Mouse (Mus musculus) c-Kit-positive CD71-positive TER-119-positive erythroid progenitor cells, embryonic 14.5 days (primary cell): ENCODE measurements around the gene Cep55.
A peak's percentile ranks its signal among the peaks of the same experiment; 100 is the strongest.

ENCODE experiments used
- DNase-seq: peaks from one replicate; pipeline ENCODE4 v3.0.0-alpha.2; 2013; ENCODE audit warnings: low spot score

The Cep55 gene

GRCm38 (mm10) chr19:38054720-38055192 is at the start of gene Cep55:
Gene Cep55, plus strand, starts transcription at chr19:38055011.
- peak; percentile 63 for DNase-seq

DNA sequence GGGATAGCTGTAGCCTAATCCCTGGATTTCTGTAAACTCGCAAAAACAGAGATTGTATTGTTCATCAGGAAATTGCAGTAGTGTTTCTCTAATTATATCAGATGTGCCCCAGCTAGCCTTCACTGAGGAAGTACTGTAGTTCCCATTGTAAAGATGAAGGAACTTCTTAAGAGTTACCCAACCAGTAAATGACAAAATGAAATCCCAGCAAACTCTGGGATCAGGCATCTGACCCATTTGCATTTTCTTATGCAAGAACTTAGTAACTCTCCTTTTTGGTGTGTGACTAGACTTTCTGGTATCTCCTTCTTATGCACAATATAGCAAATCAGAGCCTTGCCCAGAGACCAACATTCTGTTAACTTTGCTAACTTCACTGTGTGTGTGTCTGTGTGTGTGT is 43.4 kb upstream of the Cep55 start:
- DNase-seq = no peak

DNA sequence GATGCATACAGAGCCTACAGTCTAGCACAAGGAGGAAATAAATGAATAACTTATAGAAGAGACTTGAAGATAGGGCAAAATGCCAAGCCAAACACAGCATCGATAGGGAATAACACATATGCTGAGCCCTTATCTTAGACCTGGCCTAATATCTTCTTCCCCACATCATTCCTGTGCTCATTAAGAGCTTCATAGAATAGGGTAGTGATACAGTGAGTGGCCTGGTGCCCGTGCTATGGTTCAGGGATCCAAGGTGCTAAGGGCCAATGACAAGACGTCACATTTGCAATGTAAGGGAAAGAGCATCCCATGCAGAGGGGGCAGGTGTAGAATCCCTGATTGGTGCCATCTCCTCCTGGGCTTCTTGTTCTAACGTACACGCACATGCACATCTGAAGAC is 40.4 kb upstream of the Cep55 start:
- DNase-seq = no peak

DNA sequence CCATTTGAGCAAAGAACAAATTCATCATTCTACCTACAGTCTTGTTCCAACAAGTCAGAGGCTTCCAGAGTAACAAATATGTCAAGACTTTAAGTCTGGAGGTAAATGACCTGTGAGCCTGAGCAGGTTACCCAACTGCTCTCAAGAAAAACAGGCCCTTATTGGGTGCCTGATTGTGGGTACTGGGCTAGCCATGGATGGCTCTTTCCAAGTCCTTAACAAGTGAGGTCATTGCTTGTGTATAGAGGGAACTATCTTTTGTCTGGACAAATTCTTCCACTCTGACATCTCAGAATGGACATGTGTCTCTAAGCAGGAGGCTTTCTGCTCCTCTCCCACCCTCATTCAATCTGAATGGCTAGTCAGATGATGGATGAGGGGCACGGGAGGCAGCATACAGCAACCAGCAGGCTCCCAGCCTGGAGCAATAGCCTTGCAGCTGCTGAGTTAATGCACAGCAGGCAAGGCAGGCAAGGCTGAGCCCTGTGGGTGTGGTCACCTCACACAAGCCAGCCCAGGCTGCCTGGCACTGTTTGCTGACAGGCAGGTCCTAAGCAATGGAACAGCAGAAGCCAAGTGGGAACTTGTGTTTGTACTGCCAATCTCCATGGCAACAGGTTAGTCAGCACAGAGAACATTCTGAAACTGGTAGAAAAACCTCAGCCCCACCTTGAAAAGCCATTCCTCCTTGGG is 39.5 kb upstream of the Cep55 start:
- DNase-seq = no peak

DNA sequence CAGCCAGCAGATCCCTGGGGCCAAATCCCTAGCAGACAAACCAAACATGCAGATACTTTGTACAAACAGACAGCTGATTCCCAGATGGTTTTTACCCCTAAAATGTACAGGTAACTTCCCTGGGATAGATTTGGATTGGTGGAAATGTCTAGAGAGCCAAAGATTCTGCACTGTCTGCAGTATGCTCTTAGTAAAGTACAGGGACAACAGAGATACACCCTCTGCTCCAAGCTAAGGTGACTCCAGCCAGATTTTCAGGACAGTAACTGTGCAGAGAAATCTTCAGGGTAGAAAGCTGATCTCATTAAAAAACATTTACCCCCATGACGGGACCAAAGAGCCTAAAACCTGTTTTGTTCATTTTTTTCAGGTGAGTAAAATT is 38.9 kb upstream of the Cep55 start:
- DNase-seq = no peak

DNA sequence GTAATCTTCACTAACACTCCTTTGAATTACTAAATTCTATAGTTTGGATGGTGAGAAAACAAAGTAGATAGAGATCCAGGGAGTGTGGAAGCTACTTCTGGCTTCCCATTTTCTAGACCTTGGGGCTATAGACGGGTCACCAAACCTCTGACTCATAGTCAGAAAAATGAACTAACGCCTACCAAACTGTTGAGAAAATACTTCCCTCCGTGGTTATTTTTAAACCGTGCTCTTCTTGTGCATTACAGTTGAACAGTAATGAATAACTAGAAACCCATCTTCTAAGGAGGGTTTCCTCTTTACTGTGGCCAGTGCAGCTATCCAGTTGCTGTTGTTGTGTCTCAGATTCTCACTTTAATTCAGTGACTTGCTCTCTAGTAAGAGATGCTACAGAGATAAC is 32.1 kb upstream of the Cep55 start:
- no peak for DNase-seq

DNA sequence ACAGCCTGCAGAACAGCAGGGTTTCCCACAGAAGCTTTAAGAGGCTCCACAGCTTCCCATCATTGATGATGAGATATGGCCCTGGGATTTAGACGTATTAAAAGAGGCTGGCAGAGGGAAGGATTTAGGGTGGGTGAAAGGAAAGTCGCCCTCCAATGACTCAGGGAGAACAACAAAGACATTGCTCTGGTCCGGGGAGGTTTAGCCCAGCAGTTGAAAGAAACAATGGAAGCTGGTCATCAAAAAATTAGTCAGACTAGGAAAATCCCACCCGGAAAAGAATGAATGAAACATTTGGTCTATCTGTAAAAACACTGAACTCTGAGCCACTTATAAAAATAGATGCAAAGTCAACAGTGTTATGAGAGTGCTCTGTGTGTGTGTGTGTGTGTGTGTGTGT is 31.2 kb upstream of the Cep55 start:
- DNase-seq = no peak

GRCm38 (mm10) chr19:38025254-38026041 is 29.4 kb upstream of the Cep55 start:
- no peak for DNase-seq

DNA sequence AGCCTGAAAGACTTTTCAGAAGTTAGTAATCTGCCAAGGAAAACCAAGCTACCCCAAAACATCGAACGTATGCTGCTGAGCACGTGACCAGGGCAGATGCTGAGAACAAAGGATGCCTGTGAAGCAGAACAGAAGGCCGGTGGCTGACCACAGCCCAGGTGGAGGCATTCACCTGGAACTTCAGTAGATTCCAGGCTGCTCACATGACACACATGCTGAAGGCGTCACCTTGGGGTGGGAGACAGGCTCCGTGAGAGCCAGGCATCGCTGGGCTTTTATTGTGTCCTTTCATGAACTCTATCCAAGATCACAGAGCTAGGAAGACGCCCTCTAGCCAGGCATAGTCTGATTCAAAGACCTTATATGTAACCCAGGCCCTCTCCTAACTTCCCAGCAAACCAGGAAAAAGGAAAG is 28.6 kb upstream of the Cep55 start:
- no peak for DNase-seq

GRCm38 (mm10) chr19:38027389-38027788 is 27.4 kb upstream of the Cep55 start:
- DNase-seq = no peak

DNA sequence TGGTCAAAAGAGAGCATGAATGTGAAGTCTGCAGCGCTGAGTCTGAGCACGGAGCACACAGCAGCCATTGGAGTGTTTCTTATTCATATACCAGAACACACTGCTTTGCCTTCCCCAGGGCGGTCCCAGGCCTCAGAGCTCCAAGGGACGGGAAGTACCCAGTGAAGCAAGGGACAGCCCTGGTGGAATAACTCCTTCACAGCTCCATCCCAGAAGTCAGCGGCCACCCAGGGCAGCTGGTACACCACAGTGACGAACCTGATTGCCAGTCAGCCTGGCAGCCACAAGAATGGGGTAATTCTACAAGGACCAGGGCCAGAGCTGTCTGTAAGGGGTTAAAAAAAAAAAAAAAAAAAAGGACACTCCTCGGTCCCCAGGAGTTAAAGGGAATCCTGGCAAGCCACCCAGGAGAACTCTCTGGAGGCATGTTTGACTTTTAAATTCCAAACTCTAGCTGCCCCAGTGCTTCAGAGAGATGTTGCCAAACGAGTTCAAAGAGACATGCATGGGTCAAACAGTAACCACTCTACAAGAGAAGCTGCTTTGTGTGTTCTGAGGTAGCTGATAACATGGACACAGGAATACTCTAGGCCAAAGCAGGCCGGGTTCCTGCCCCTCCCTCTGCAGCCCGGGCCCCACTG is 26.8 kb upstream of the Cep55 start:
- no peak for DNase-seq

DNA sequence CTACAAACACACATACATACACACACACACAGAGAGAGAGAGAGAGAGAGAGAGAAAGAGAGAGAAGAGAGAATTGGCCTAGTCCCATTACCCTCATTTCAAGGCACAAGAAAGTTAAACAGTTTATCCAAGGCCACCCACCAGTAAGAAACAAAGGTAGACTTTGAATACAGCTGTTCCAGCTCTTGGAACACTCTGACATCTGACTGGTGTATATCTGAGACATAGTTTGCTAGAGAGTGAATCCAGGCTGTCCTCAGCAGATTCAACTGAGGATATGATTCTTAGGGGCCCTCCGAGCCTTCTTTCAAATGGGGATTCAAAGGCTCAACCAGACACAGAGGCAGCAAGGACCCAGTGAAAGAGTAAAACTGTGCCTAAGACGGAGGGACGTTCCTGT is 25.5 kb upstream of the Cep55 start:
- no peak for DNase-seq

DNA sequence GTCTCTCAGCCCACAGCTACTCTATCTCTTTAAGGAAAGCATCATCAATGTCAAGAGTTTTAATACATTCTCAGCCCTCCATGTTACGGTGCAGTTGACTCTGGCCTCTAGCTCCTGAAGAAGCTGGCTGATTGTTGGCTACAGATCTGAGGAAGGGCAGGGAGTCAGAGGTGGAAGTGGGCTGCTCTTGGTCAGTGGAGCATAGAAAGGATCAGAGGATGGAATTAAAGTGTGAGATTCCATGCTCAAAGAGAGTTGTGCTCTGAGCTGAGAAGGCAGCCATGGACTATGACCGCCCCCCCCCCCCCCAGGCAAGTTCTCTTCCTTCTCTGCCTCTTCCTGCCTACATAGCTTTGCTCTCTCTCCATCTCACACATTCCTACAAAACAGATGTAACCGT is 24.9 kb upstream of the Cep55 start:
- DNase-seq = no peak

GRCm38 (mm10) chr19:38030673-38031137 is 24.1 kb upstream of the Cep55 start:
- DNase-seq = no peak

DNA sequence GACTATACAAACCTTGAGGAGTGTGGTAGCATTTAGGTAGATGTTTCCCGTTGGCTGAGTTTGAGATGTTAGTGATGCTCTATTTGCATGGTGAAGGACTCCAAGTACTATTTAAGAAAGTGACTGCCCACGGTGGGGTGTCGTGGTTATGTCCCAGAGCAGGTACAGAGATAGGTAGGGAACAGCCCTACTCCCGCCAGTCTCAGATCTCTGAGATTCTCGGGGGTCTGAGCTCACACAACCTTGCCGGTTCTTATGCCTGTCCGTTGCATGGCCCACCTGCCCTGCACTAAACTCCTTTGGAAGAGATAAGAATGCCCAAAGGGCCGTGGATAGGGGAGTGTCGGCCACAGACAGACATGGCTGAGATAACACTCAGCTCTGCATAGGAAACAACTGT is 23.7 kb upstream of the Cep55 start:
- no peak for DNase-seq

DNA sequence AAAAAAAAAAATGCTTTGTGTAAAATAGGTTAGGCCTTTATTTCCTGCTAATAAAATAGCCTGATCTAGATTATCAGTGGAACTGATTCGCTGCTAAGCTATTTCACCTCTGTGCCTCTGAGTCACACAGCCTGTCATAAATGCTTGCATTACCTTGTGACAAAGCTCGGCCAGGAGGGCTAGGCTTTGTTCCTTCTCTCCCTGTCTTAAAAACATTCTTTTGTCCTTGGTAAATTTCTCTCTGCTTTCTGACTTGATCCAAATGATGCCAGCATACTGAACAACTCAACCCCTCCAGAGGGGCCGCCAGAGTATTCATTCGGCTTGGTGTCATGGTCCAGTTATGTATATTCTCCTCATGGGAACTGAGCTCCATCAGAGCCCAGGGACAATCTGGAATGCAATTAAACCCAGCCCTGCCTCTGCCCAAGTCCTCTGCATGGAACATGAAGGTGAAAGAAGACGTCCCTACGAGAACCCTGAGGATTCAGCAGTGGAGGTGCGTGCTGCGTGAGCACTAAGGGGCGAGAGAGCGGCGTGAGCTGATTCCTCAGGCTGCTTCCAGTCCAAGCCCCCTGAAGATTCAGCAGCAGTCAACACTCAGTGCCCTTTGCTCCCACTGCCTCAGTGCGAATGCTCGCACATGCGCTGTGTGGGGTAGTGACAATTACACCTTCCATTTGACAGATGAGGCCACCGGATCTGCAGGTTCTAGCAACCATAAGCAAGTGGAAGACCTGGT is 21.6 kb upstream of the Cep55 start:
- no peak for DNase-seq

DNA sequence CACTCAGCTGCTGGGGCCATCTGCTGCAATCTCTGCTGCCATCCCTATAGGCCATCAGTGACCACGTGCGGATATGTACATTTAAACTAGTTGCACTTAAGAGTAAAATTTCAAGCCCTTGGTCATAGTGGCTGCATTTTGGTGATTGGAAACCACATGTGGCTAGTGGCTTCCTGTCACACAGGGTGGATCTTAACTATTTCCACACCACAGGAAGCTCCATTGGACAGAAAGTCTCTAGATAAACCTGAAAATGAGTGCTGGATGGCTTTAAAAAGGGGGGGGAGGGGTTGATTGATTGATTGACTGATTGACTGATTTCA is 21.1 kb upstream of the Cep55 start:
- no peak for DNase-seq

GRCm38 (mm10) chr19:38034696-38035095 is 20.1 kb upstream of the Cep55 start:
- no peak for DNase-seq

DNA sequence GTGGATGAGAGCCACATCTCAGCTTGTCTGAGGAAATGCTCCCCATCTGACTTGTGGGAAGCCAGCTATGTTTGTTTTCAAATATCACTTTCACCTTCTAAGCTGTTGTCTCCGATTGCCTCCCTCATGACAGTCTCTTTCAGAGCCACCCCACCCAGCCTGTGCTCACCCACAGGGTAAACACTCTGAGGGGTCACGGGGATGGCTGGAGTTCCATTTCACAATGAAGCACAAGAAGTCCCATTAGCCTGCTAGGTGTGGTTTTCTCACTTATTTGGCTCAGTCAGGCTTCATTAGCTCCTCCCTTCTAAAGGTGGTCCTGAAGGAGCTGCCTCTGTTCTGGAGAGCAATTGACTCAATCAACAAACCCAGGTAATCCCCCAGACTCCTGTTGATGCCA is 19.0 kb upstream of the Cep55 start:
- no peak for DNase-seq

- no peak for DNase-seq
Measured at GRCm38 (mm10) chr19:38038267-38038666, 16.5 kb upstream of the Cep55 start.

DNA sequence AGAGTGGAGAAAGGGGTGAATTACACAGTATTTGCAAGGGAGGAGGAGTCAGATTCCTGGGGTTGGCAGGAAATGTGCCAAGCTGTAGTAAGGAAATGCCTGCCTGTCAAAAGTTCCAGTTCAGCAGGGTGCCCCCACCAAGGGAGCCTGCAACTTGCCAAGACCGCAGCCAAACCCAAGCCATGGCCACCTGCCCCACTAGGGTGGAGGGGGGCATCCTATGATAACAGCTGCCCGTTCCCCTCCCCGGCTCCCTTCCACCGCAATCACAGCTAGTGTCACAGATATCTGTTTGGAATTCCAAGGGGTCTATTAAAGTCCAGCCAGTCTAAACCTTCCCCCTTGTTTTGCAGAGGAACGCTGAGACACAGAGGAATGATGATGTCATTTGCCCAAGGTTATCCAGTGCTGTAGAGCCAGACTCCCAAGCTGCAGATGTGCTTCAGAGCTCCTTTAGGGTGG is 12.5 kb upstream of the Cep55 start:
- DNase-seq = no peak

DNA sequence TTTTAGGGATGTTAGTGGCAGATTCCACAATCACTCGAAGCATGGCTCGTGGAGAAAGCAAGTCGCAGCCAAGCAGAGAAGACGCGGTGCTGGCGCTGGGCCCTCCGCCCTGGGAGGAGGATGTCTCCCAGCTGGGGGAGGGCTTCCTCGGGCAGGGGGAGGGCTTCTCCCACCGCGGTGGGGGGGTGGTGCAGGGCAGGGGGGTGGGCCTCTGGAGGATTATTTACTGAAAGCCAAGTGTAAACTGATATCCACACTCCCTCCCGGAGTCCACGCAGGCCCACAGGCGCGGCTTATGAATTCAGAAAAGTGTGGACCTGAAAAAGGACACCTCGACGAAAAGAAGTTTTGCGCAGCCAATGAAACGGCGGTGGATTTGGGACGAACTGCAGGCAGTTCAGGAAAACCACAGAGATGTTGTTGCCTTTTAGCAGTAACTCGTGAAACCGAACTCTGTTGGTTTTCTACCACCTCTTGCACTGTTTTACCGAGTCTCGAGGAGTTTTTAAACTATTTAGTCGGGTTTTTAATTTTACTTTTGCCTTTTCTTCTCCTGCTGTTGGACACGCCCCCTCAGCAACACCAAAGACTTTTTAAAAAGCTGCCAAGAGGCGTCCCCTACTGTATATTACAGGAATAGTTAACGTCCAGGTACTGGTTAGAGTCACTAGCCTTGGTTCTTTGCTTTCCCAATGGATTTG is 11.4 kb upstream of the Cep55 start, which contains the start of gene Myof:
Myof (minus strand) TSS at position 297 of the 701 bp plus-strand sequence.
- DNase-seq = no peak
